Mouse (Mus musculus): ENCODE data around the gene Gm29133.

DNA sequence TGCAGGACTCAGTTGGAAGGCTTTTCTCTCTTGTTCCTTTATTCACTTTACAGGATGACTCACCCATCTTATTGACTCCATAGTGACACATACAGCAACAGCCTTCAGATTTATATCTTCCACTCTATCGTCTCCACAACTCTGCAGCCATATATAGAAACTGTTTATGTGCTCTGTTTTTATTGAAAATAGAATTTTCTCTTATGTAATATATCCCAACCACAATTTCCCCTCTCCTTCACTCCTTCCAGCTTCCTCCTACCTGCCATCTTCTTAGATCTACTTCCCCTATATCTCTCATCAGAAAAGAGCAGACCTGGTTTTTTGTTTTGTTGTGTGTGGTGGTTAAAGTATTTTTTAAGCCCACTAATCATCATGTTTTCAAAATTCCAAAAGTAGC, 76.5 kb downstream of the Gm29133 start:
- TF ChIP-seq EP300 (IDR thresholded peaks at IDR 0.05; ENCODE audit: low read depth): no peak
- TF ChIP-seq CTCF (IDR thresholded peaks at IDR 0.05; ENCODE audit: low read depth): no peak

Data from liver, embryonic 14.5 days (tissue).